Mouse (Mus musculus) midbrain, embryonic 16.5 days (tissue): ENCODE measurements at regions not wholly inside any gene's neighbourhood (a gene's known extent, or its start where the extent isn't known, plus 50 kb on each side); places are given as distances from the start of the nearest gene placed in this dataset.
A peak's percentile ranks its signal among the peaks of the same experiment; 100 is the strongest.

Source experiments
- ATAC-seq: fragments of 200-750 bp; cut with Nextera tagmentation; 2 replicates; pipeline ENCODE4 v1.8.0; 2017; ENCODE audit warnings: moderate TSS enrichment
- H3K27ac ChIP-seq: fragments of 300-500 bp; sonication (generic); 2 replicates; pipeline ENCODE4 v1.5.1; 2014; ENCODE audit warnings: mild to moderate bottlenecking, low read length, mixed read lengths
- H3K27me3 ChIP-seq: fragments of 300-500 bp; sonication (generic); 2 replicates; pipeline ENCODE4 v1.6.1; 2014; ENCODE audit warnings: low read depth, low read length, mixed read lengths; ENCODE audit not compliant: control insufficient read depth, insufficient read depth
- H3K36me3 ChIP-seq: fragments of 300-500 bp; sonication (generic); 2 replicates; pipeline ENCODE4 v1.6.1; 2014; ENCODE audit warnings: mild to moderate bottlenecking, low read length, moderate library complexity, mixed read lengths; ENCODE audit not compliant: control insufficient read depth, insufficient read depth
- H3K4me1 ChIP-seq: fragments of 300-500 bp; sonication (generic); 2 replicates; pipeline ENCODE4 v1.6.1; 2014; ENCODE audit warnings: mild to moderate bottlenecking, low read length, mixed read lengths; ENCODE audit not compliant: control insufficient read depth, insufficient read depth
- H3K4me2 ChIP-seq: fragments of 300-500 bp; sonication (generic); 2 replicates; pipeline ENCODE4 v1.6.1; 2014; ENCODE audit warnings: mild to moderate bottlenecking, low read length, mixed read lengths
- H3K4me3 ChIP-seq: fragments of 300-500 bp; sonication (generic); 2 replicates; pipeline ENCODE4 v1.5.1; 2014; ENCODE audit warnings: low read depth, mild to moderate bottlenecking, low read length, moderate library complexity, mixed read lengths
- H3K9ac ChIP-seq: fragments of 300-500 bp; sonication (generic); 2 replicates; pipeline ENCODE4 v1.6.1; 2014; ENCODE audit warnings: low read depth, low read length, mixed read lengths
- H3K9me3 ChIP-seq: fragments of 300-500 bp; sonication (generic); replicated peaks from 2 replicates; pipeline ENCODE4 v1.6.1; 2014; ENCODE audit warnings: mild to moderate bottlenecking, low read length, mixed read lengths; ENCODE audit not compliant: control insufficient read depth, poor library complexity, severe bottlenecking
- WGBS: fragments of 180-500 bp; shearing (Covaris S2); extraction: QIAGEN DNeasy Blood & Tissue Kit; methylation state at CpG from one replicate; pipeline ENCODE4 v1.1.7; 2014; 5-methylcytosine and 5-hydroxymethylcytosine counted together

- H3K9me3 ChIP-seq = no peaks in the 10 kb centered on the region
- 2% methylated on average over 1 of the region's 1 CpGs for WGBS
These were observed 142.5 kb downstream of the Med10 start for GRCm38 (mm10) chr13:69944651-69945050.

GRCm38 (mm10) chr13:69946615-69947014 is 144.4 kb downstream of the Med10 start:
- peak overlapping the region; percentile 33; the same call in 1 of the 2 replicates for H3K27ac ChIP-seq
- H3K4me2 ChIP-seq = no peak overlapping the region
- no peaks in the 10 kb centered on the region for H3K27me3 ChIP-seq
- H3K4me1 ChIP-seq = peaks cover 7% of the 10 kb centered on the region; the same call in 1 of the 2 replicates
- 0 out of 2 replicates have a peak, but pooled peaks cover 4% of the 10 kb centered on the region for H3K9me3 ChIP-seq
- ATAC-seq = no peak
- no peak overlapping the region for H3K9ac ChIP-seq
- WGBS = 62% methylated on average over 7 of the region's 7 CpGs
- H3K36me3 ChIP-seq = no peaks in the 10 kb centered on the region
- H3K4me3 ChIP-seq = no peak overlapping the region

More at GRCm38 (mm10) chr13:69944651-69945050, 142.5 kb downstream of the Med10 start:
- Histone ChIP-seq H3K27ac (no peak overlapping the region), H3K9ac (no peak overlapping the region), H3K4me1 (peaks cover 7% of the 10 kb centered on the region; the same call in 1 of the 2 replicates), H3K4me3 (no peak overlapping the region), H3K4me2 (no peak overlapping the region), H3K36me3 (no peaks in the 10 kb centered on the region), H3K27me3 (no peaks in the 10 kb centered on the region)
- no peak for ATAC-seq

- Histone ChIP-seq H3K27ac (no peak overlapping the region), H3K4me2 (no peak overlapping the region), H3K4me3 (no peak overlapping the region), H3K4me1 (no peaks in the 10 kb centered on the region; the same call in 1 of the 2 replicates), H3K27me3 (no peaks in the 10 kb centered on the region), H3K9me3 (0 out of 2 replicates have a peak, but pooled peaks cover 4% of the 10 kb centered on the region), H3K36me3 (no peaks in the 10 kb centered on the region), H3K9ac (no peak overlapping the region)
- no peak for ATAC-seq
- WGBS = 78% methylated on average over 4 of the region's 4 CpGs
These were observed 149.9 kb downstream of the Med10 start for GRCm38 (mm10) chr13:69952061-69952460.

GRCm38 (mm10) chr13:69954171-69954570 is 152.0 kb downstream of the Med10 start:
- Histone ChIP-seq H3K27me3 (no peaks in the 10 kb centered on the region), H3K4me2 (no peak overlapping the region), H3K27ac (no peak overlapping the region), H3K36me3 (no peaks in the 10 kb centered on the region), H3K9me3 (0 out of 2 replicates have a peak, but pooled peaks cover 4% of the 10 kb centered on the region), H3K4me1 (no peaks in the 10 kb centered on the region), H3K9ac (no peak overlapping the region), H3K4me3 (no peak overlapping the region)
- ATAC-seq = no peak
- 69% methylated on average over 5 of the region's 5 CpGs for WGBS

GRCm38 (mm10) chr13:69955503-69955902 is 153.3 kb downstream of the Med10 start:
- Histone ChIP-seq H3K9me3 (no peaks in the 10 kb centered on the region), H3K27me3 (no peaks in the 10 kb centered on the region), H3K4me1 (no peaks in the 10 kb centered on the region), H3K4me3 (no peak overlapping the region), H3K9ac (no peak overlapping the region), H3K27ac (no peak overlapping the region), H3K4me2 (no peak overlapping the region), H3K36me3 (no peaks in the 10 kb centered on the region)
- ATAC-seq = no peak
- WGBS = 46% methylated on average over 2 of the region's 2 CpGs

- Histone ChIP-seq H3K4me1 (no peaks in the 10 kb centered on the region), H3K27me3 (no peaks in the 10 kb centered on the region), H3K27ac (no peak overlapping the region), H3K9me3 (no peaks in the 10 kb centered on the region; the same call in 1 of the 2 replicates), H3K9ac (no peak overlapping the region), H3K4me3 (no peak overlapping the region), H3K36me3 (no peaks in the 10 kb centered on the region), H3K4me2 (no peak overlapping the region)
- WGBS = 33% methylated on average over 8 of the region's 8 CpGs
- no peak for ATAC-seq
These were observed 161.7 kb downstream of the Med10 start for GRCm38 (mm10) chr13:69963944-69964343.

GRCm38 (mm10) chr13:69971281-69972057 is 169.3 kb downstream of the Med10 start:
- 73% methylated on average over 9 of the region's 9 CpGs for WGBS
- no peaks in the 10 kb centered on the region for H3K27me3 ChIP-seq
- no peak overlapping the region for H3K4me3 ChIP-seq
- ATAC-seq = peak; percentile 64
- no peaks in the 10 kb centered on the region for H3K36me3 ChIP-seq
- H3K4me1 ChIP-seq = no peaks in the 10 kb centered on the region
- no peaks in the 10 kb centered on the region for H3K9me3 ChIP-seq
- H3K4me2 ChIP-seq = no peak overlapping the region
- H3K27ac ChIP-seq = peak overlapping the region; percentile 42; the same call in 1 of the 2 replicates
- H3K9ac ChIP-seq = no peak overlapping the region

- Histone ChIP-seq H3K9ac (no peak overlapping the region), H3K4me3 (no peak overlapping the region), H3K9me3 (no peaks in the 10 kb centered on the region), H3K36me3 (no peaks in the 10 kb centered on the region), H3K4me1 (no peaks in the 10 kb centered on the region), H3K27me3 (no peaks in the 10 kb centered on the region), H3K4me2 (no peak overlapping the region), H3K27ac (no peak overlapping the region)
- no peak for ATAC-seq
- 91% methylated on average over 5 of the region's 5 CpGs for WGBS
These were observed 172.6 kb downstream of the Med10 start for GRCm38 (mm10) chr13:69974835-69975234.

- H3K9me3 ChIP-seq = no peaks in the 10 kb centered on the region; the same call in 1 of the 2 replicates
- 29% methylated on average over 1 of the region's 1 CpGs for WGBS
- no peak overlapping the region for H3K4me3 ChIP-seq
- H3K36me3 ChIP-seq = no peaks in the 10 kb centered on the region
- H3K9ac ChIP-seq = no peak overlapping the region
- ATAC-seq = 0 out of 2 replicates have a peak, but pooled peaks have one; percentile 15
- no peak overlapping the region for H3K4me2 ChIP-seq
- no peak overlapping the region for H3K27ac ChIP-seq
- H3K27me3 ChIP-seq = no peaks in the 10 kb centered on the region
- H3K4me1 ChIP-seq = peaks cover 13% of the 10 kb centered on the region
These were observed 182.0 kb downstream of the Med10 start for GRCm38 (mm10) chr13:69984159-69984558.
